Comparison of ENCODE assay signal across 9 mouse cellular contexts in genomic region chr7:132409890-132410289, GRCm38 (mm10).
"Had no signal": no experiment of that assay in that cellular context is flagged by ENCODE, and none has a peak within 500 bp of the region (broad histone marks: within the 10 kb centered on the region; RNA-seq: fewer than 3 reads in every experiment).

No protein-coding gene starts in this region.

- DNase-seq: kidney, adult 11 months; kidney, adult 9 months; kidney, postnatal 36 days; layer of hippocampus, adult 9-11 months; layer of hippocampus, postnatal 36 days; lung, adult 2 months; lung, postnatal 36 days; thymus, adult 18-20 months; thymus, postnatal 14 days had no signal
